Mouse (Mus musculus) thymus, postnatal 25 days (tissue): ENCODE results near the gene Glis1.
A peak's percentile ranks its signal among the peaks of the same experiment; 100 is the strongest.

Experiments
- DNase-seq: peaks from one replicate; pipeline ENCODE4 v3.0.0; 2022

Gene Glis1

GRCm38 (mm10) chr4:107453141-107453984, 19.0 kb downstream of the Glis1 start:
- DNase-seq = peak; percentile 93

GRCm38 (mm10) chr4:107457602-107458001, 23.2 kb downstream of the Glis1 start:
- DNase-seq = no peak

GRCm38 (mm10) chr4:107458907-107459306, 24.5 kb downstream of the Glis1 start:
- DNase-seq = no peak

GRCm38 (mm10) chr4:107459461-107459860, 25.1 kb downstream of the Glis1 start:
- DNase-seq = no peak

GRCm38 (mm10) chr4:107460468-107460867, 26.1 kb downstream of the Glis1 start:
- no peak for DNase-seq

GRCm38 (mm10) chr4:107467831-107468230, 33.4 kb downstream of the Glis1 start:
- no peak for DNase-seq

GRCm38 (mm10) chr4:107468264-107468663, 33.9 kb downstream of the Glis1 start:
- no peak for DNase-seq

- DNase-seq = no peak
Observed at GRCm38 (mm10) chr4:107468768-107469167, 34.4 kb downstream of the Glis1 start.

- no peak for DNase-seq
Observed at GRCm38 (mm10) chr4:107476266-107476665, 41.9 kb downstream of the Glis1 start.

- no peak for DNase-seq
Observed at GRCm38 (mm10) chr4:107479015-107479414, 44.6 kb downstream of the Glis1 start.

- DNase-seq = no peak
Observed at GRCm38 (mm10) chr4:107482541-107482940, 48.1 kb downstream of the Glis1 start.

- no peak for DNase-seq
Observed at GRCm38 (mm10) chr4:107483556-107484220, 49.3 kb downstream of the Glis1 start.

- no peak for DNase-seq
Observed at GRCm38 (mm10) chr4:107484221-107484575, 49.8 kb downstream of the Glis1 start.

GRCm38 (mm10) chr4:107485903-107486302, 51.5 kb downstream of the Glis1 start:
- no peak for DNase-seq

- no peak for DNase-seq
Observed at GRCm38 (mm10) chr4:107489121-107489840, 54.9 kb downstream of the Glis1 start.

GRCm38 (mm10) chr4:107492991-107493390, 58.6 kb downstream of the Glis1 start:
- DNase-seq = no peak

- no peak for DNase-seq
Observed at GRCm38 (mm10) chr4:107495751-107496430, 61.5 kb downstream of the Glis1 start.

GRCm38 (mm10) chr4:107497430-107497935, 63.1 kb downstream of the Glis1 start:
- DNase-seq = no peak

GRCm38 (mm10) chr4:107502601-107503051, 68.2 kb downstream of the Glis1 start:
- DNase-seq = no peak

GRCm38 (mm10) chr4:107514981-107515380, 80.6 kb downstream of the Glis1 start:
- no peak for DNase-seq

GRCm38 (mm10) chr4:107515626-107516025, 81.2 kb downstream of the Glis1 start:
- DNase-seq = no peak

GRCm38 (mm10) chr4:107518766-107519165, 84.4 kb downstream of the Glis1 start:
- no peak for DNase-seq

- no peak for DNase-seq
Observed at GRCm38 (mm10) chr4:107520071-107520470, 85.7 kb downstream of the Glis1 start.
